Mouse (Mus musculus): ENCODE data around the gene Sspn. TPM values are rescaled to one million over a fixed set of nuclear protein-coding genes. Genes with fewer than 3 reads are reported as not detected.

The Sspn gene
- polyA plus RNA-seq, 1 experiment from 2014 or later, result 11.7 TPM

DNA sequence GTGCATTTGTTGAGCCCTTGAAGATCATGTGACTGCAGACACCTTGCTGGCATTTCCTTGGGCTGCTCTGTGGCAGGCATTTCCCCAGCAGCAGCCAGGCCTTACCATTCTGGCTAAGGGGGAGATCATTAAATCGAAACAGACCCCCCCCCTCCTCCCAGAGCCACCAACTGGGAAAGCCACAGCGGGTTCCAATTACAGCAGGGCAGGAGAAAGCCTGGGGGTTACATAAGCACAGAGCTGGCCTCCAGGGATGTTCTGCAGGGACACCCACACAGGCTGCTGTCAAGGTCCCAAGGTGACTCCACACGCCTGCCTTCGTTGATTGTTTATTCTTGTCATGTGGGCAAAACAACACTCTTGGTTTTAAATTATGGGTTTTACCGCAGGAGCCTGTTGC, 26.6 kb downstream of the Sspn start:
- H3K4me2 ChIP-seq (replicated peaks), result no peak overlapping the region
- 9% methylated on average over 5 of the region's 5 CpGs for WGBS
- ATAC-seq (ENCODE audit: insufficient number of reproducible peaks, insufficient read depth, low FRiP score, low TSS enrichment), result no peak
- no peaks in the 10 kb centered on the region for H3K9me3 ChIP-seq
- no peaks in the 10 kb centered on the region for H3K27me3 ChIP-seq
- no peak overlapping the region for H3K4me3 ChIP-seq
- peaks cover 15% of the 10 kb centered on the region for H3K4me1 ChIP-seq
- H3K27ac ChIP-seq, result no peak overlapping the region
- H3K9ac ChIP-seq, result no peak overlapping the region; the same call in 1 of the 2 replicates
- no peaks in the 10 kb centered on the region for H3K36me3 ChIP-seq

DNA sequence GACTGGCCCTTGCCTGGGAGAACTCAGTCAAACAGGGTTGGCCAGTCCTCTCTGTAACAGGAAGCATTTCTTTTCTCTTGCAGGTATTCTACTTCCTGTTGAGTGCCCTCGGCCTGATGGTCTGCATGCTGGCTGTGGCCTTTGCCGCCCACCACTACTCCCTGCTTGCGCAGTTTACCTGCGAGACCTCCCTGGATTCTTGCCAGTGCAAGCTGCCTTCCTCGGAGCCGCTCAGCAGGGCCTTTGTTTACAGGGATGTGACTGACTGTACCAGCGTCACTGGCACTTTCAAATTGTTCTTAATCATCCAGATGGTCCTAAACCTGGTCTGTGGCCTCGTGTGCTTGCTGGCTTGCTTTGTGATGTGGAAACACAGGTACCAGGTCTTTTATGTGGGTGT, 29.6 kb downstream of the Sspn start:
- WGBS, result 57% methylated on average over 8 of the region's 8 CpGs
- Histone ChIP-seq H3K9me3 (0 out of 2 replicates have a peak, but pooled peaks cover 6% of the 10 kb centered on the region), H3K4me3 (no peak overlapping the region), H3K27ac (no peak overlapping the region), H3K4me1 (peaks cover 12% of the 10 kb centered on the region), H3K9ac (no peak overlapping the region), H3K27me3 (no peaks in the 10 kb centered on the region), H3K36me3 (no peaks in the 10 kb centered on the region), H3K4me2 (replicated peaks) (no peak overlapping the region)
- ATAC-seq (ENCODE audit: insufficient number of reproducible peaks, insufficient read depth, low FRiP score, low TSS enrichment), result no peak

DNA sequence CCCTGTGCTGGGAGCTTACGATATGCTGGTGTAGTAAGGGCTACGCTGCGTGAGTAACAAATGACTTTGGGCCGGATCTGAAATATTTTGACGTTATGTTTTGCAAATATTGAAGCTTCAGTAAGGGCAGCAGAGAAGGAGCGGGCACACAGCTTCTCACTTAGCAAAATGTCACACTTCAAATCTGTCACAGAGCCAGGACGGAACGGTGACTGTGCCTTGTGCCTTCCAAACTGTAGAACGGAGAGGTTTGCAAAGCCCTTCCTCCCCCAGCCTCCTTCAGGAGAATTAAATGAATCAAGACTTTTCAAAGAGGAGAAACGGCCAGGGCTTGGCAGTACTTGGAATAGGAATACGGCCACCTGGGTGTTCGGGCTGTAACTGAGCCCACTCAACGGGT, 32.5 kb downstream of the Sspn start:
- Histone ChIP-seq H3K4me3 (no peak overlapping the region), H3K9ac (no peak overlapping the region), H3K27ac (no peak overlapping the region), H3K36me3 (no peaks in the 10 kb centered on the region), H3K9me3 (0 out of 2 replicates have a peak, but pooled peaks cover 6% of the 10 kb centered on the region), H3K27me3 (no peaks in the 10 kb centered on the region), H3K4me2 (replicated peaks) (no peak overlapping the region), H3K4me1 (0 out of 2 replicates have a peak, but pooled peaks cover 10% of the 10 kb centered on the region)
- 85% methylated on average over 13 of the region's 13 CpGs for WGBS
- ATAC-seq (ENCODE audit: insufficient number of reproducible peaks, insufficient read depth, low FRiP score, low TSS enrichment), result no peak

DNA sequence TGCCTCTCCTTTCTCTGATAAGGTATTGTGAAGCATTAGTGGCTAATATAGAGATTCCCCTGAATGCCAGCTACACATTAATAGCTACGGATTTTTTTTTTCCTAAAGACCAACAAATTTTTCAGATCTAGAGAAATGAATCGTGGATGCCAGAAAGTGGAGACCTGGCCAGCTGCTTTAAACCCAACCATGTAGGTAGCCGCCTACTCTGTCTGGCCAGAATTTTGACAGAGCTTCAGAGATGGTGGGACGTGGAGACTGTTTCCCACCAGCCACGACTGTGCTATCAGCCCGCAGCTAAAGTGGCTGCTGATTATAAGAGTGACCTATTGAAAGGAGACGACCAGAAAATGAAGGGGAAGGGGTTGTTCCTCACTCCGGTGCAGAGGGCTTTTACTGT, 36.3 kb downstream of the Sspn start:
- Histone ChIP-seq H3K9ac (no peak overlapping the region), H3K36me3 (no peaks in the 10 kb centered on the region), H3K9me3 (0 out of 2 replicates have a peak, but pooled peaks cover 6% of the 10 kb centered on the region), H3K4me2 (replicated peaks) (no peak overlapping the region), H3K27ac (no peak overlapping the region), H3K4me3 (no peak overlapping the region), H3K27me3 (no peaks in the 10 kb centered on the region), H3K4me1 (0 out of 2 replicates have a peak, but pooled peaks cover 10% of the 10 kb centered on the region)
- no peak for ATAC-seq (ENCODE audit: insufficient number of reproducible peaks, insufficient read depth, low FRiP score, low TSS enrichment)
- 66% methylated on average over 8 of the region's 8 CpGs for WGBS

DNA sequence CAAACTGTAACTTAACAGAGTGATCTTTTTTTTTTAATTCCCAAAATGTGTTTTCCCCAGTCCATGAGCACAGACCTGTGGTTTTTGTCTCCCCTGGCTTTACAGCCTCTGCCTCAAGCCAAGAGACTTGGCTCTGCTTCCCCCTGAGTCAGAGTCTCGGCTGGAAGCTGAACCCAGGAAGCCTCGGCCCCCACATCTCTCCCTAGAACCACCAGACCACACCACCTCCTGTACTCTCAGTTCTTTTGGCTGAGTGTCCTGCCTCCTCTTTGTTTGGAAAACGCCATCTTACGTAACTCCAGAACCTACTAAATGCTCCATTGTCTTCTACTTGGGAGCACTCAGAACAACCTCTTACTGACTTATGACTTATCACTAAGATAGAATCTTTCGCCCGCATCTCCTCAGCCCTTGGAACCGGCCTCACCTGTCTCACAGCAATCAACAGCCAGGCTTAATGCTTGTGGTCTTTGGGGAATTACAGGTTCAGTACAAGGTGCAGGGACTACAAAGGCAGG, 36.9 kb downstream of the Sspn start:
- no peaks in the 10 kb centered on the region for H3K27me3 ChIP-seq
- no peak overlapping the region for H3K4me2 ChIP-seq (replicated peaks)
- no peak overlapping the region for H3K27ac ChIP-seq
- 0 out of 2 replicates have a peak, but pooled peaks cover 6% of the 10 kb centered on the region for H3K9me3 ChIP-seq
- H3K4me1 ChIP-seq, result 0 out of 2 replicates have a peak, but pooled peaks cover 10% of the 10 kb centered on the region
- ATAC-seq (ENCODE audit: insufficient number of reproducible peaks, insufficient read depth, low FRiP score, low TSS enrichment), result no peak
- H3K36me3 ChIP-seq, result no peaks in the 10 kb centered on the region
- 70% methylated on average over 7 of the region's 7 CpGs for WGBS
- H3K4me3 ChIP-seq, result no peak overlapping the region
- no peak overlapping the region for H3K9ac ChIP-seq

DNA sequence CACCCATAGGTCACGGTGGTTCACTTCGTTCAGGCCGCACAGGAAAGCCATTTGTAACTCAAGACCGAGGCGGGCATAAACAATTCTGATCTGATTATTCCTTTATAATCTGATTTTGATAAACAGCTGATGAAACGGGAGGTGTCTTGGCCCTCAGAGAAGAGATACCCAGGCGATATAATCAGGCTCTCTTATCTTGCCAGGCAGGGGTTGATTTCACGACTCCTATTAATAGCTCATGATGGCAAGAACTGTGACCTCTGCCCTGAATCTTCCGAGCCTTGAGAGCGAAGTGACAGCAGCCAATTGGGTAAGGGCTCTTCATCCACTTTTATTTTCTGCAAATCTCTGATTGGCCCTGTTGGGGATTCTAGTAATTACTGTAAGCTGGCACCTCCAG, 37.4 kb downstream of the Sspn start:
- ATAC-seq (ENCODE audit: insufficient number of reproducible peaks, insufficient read depth, low FRiP score, low TSS enrichment), result no peak
- 0 out of 2 replicates have a peak, but pooled peaks cover 6% of the 10 kb centered on the region for H3K9me3 ChIP-seq
- H3K27me3 ChIP-seq, result no peaks in the 10 kb centered on the region
- H3K9ac ChIP-seq, result no peak overlapping the region
- H3K36me3 ChIP-seq, result no peaks in the 10 kb centered on the region
- no peak overlapping the region for H3K4me3 ChIP-seq
- 0 out of 2 replicates have a peak, but pooled peaks cover 10% of the 10 kb centered on the region for H3K4me1 ChIP-seq
- no peak overlapping the region for H3K4me2 ChIP-seq (replicated peaks)
- H3K27ac ChIP-seq, result no peak overlapping the region
- WGBS, result 43% methylated on average over 10 of the region's 10 CpGs

DNA sequence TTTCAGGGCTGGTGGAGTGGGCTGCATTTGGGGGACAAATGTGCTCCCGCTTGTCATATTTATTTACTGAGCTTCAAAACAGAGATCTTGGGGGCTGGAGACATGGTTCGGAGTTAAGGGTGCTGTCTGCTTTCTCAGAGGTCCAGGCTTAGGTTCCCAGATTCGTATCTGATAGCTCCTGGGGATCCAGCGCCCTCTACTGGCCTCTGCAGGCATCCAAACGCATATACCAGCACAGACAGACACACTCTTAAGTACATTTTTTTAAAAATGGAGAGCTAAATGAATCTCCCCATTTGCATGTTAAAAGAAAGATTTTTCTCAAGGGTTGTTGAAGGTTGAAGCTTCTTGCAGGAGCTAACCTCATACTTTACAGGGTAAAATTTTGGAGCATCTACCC, 38.1 kb downstream of the Sspn start:
- Histone ChIP-seq H3K4me1 (0 out of 2 replicates have a peak, but pooled peaks cover 10% of the 10 kb centered on the region), H3K9ac (no peak overlapping the region), H3K4me2 (replicated peaks) (no peak overlapping the region), H3K9me3 (0 out of 2 replicates have a peak, but pooled peaks cover under 1% of the 10 kb centered on the region), H3K4me3 (no peak overlapping the region), H3K27me3 (no peaks in the 10 kb centered on the region), H3K36me3 (no peaks in the 10 kb centered on the region), H3K27ac (no peak overlapping the region)
- 86% methylated on average over 5 of the region's 5 CpGs for WGBS
- ATAC-seq (ENCODE audit: insufficient number of reproducible peaks, insufficient read depth, low FRiP score, low TSS enrichment), result no peak

DNA sequence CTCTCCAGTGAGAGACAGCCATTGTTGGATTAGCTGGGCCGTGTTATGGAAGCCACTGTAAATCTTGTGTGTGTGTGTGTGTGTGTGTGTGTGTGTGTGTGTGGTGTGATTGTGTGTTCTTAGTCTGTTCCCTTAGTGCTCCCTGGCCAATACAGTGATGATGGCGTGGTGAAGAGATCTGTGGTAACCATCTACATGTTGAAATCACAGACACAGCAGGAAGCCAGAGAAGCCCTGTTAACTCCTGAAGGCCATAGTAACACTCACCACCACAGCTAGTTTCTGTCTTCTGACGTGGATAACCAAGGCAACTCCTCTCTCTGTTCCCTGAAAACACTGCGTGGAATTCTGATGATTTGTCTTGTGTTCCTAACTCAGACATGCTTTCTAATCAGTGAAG, 40.7 kb downstream of the Sspn start:
- no peaks in the 10 kb centered on the region for H3K36me3 ChIP-seq
- 88% methylated on average over 4 of the region's 4 CpGs for WGBS
- H3K4me2 ChIP-seq (replicated peaks), result no peak overlapping the region
- no peak overlapping the region for H3K4me3 ChIP-seq
- H3K9ac ChIP-seq, result no peak overlapping the region
- 0 out of 2 replicates have a peak, but pooled peaks cover 10% of the 10 kb centered on the region for H3K4me1 ChIP-seq
- no peak overlapping the region for H3K27ac ChIP-seq
- no peaks in the 10 kb centered on the region for H3K9me3 ChIP-seq
- H3K27me3 ChIP-seq, result no peaks in the 10 kb centered on the region
- no peak for ATAC-seq (ENCODE audit: insufficient number of reproducible peaks, insufficient read depth, low FRiP score, low TSS enrichment)

DNA sequence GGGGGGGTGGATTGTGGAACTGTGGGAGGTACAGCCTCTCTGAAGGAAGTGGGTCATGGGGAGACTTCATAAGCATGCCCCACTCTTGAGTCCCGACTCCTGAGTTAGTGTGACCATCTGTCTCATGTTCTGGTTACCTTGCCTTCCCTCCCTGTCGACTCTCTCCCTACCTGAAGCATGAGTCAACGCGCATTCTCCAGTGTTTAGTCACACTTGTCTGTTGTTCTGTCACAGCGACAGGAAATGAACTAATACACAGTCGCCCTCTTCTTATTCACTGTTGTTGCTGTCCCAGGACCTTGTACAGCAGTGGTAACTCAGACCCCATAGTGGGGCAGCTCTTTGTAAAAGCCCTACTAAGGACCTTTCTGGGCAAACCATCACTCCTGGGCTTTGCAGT, 41.4 kb downstream of the Sspn start:
- H3K9me3 ChIP-seq, result no peaks in the 10 kb centered on the region
- no peak overlapping the region for H3K27ac ChIP-seq
- WGBS, result 80% methylated on average over 6 of the region's 6 CpGs
- H3K27me3 ChIP-seq, result no peaks in the 10 kb centered on the region
- H3K9ac ChIP-seq, result no peak overlapping the region
- H3K4me3 ChIP-seq, result no peak overlapping the region
- 0 out of 2 replicates have a peak, but pooled peaks cover 8% of the 10 kb centered on the region for H3K4me1 ChIP-seq
- H3K36me3 ChIP-seq, result no peaks in the 10 kb centered on the region
- H3K4me2 ChIP-seq (replicated peaks), result no peak overlapping the region
- ATAC-seq (ENCODE audit: insufficient number of reproducible peaks, insufficient read depth, low FRiP score, low TSS enrichment), result no peak

DNA sequence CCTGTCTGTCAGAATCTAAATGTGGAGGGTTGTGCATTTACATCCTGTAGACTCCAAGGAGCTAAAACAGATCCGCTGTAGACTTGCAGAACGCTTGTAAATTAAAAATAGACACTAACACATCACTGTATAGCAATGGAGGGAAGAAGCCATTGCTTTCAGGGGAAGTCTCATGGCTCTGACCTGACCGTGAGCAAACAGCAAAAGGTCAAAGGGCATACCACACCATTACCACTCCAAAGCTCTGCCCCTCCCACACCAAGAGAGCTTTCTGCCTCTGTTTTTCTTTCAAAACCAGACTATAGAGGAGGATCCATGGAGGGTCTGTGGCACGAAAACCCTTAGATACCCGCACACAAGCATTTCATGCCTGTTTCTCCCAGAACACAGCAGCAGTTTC, 41.9 kb downstream of the Sspn start:
- H3K36me3 ChIP-seq, result no peaks in the 10 kb centered on the region
- H3K27ac ChIP-seq, result no peak overlapping the region
- no peak overlapping the region for H3K4me3 ChIP-seq
- H3K4me1 ChIP-seq, result 0 out of 2 replicates have a peak, but pooled peaks cover 4% of the 10 kb centered on the region
- 55% methylated on average over 5 of the region's 5 CpGs for WGBS
- no peaks in the 10 kb centered on the region for H3K27me3 ChIP-seq
- no peak overlapping the region for H3K9ac ChIP-seq
- ATAC-seq (ENCODE audit: insufficient number of reproducible peaks, insufficient read depth, low FRiP score, low TSS enrichment), result no peak
- no peak overlapping the region for H3K4me2 ChIP-seq (replicated peaks)
- no peaks in the 10 kb centered on the region for H3K9me3 ChIP-seq

DNA sequence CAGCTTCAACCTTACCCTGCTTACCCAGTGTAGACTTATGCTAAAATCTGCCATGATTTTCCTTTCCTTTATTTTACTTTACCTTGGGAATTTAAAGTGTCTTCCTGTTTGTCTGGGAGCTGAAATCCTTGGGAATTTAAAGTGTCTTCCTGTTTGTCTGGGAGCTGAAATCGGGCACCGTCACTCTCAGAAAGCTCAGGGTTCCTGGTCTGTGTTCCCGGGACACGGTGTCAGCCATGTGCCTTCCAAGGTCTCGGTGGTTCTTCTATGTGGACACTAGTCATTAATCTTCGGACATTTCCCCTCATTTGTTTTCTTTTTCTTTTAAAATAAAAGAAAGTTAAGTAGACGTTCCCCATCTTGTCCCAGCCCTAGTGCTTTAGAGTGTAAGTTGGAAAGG, 43.3 kb downstream of the Sspn start:
- no peak overlapping the region for H3K4me3 ChIP-seq
- WGBS, result 64% methylated on average over 7 of the region's 7 CpGs
- no peak overlapping the region for H3K4me2 ChIP-seq (replicated peaks)
- no peaks in the 10 kb centered on the region for H3K36me3 ChIP-seq
- no peaks in the 10 kb centered on the region for H3K9me3 ChIP-seq
- H3K27ac ChIP-seq, result no peak overlapping the region
- H3K9ac ChIP-seq, result no peak overlapping the region
- no peak for ATAC-seq (ENCODE audit: insufficient number of reproducible peaks, insufficient read depth, low FRiP score, low TSS enrichment)
- H3K27me3 ChIP-seq, result no peaks in the 10 kb centered on the region
- no peaks in the 10 kb centered on the region for H3K4me1 ChIP-seq

DNA sequence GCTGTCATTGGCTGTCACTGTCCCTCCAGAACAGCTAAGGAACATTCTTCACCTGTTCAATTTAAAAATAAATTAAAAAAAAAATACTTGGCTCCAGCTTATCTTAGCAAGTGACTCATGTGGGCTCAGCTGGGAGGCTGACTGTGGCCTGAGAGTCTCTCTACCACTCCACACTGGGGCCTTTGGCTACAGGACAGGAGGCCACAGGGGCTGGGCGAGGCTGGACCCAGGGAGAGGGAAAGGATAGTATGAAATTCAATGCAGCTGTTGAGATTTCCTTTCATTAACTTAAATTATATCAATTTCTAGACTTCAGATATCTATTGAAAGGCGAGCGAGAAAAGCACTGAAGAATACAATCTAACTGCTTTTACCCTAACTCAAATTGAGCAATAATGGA, 45.9 kb downstream of the Sspn start:
- no peak overlapping the region for H3K4me3 ChIP-seq
- H3K9ac ChIP-seq, result no peak overlapping the region
- 76% methylated on average over 3 of the region's 3 CpGs for WGBS
- H3K9me3 ChIP-seq, result no peaks in the 10 kb centered on the region
- H3K27ac ChIP-seq, result no peak overlapping the region
- H3K4me1 ChIP-seq, result no peaks in the 10 kb centered on the region
- no peaks in the 10 kb centered on the region for H3K27me3 ChIP-seq
- no peak for ATAC-seq (ENCODE audit: insufficient number of reproducible peaks, insufficient read depth, low FRiP score, low TSS enrichment)
- H3K36me3 ChIP-seq, result no peaks in the 10 kb centered on the region
- H3K4me2 ChIP-seq (replicated peaks), result no peak overlapping the region
